19 mouse cellular contexts compared by ENCODE assay signal in genomic region chr5:75943301-75943700, GRCm38 (mm10). TPM values are rescaled to one million over a fixed set of nuclear protein-coding genes. Genes with fewer than 3 reads are reported as not detected.
DNase-seq lines count a peak whose midpoint lies in the region; ATAC-seq and TF ChIP-seq lines count a peak whose summit lies in the region.
"Had no signal": no experiment of that assay in that cellular context is flagged by ENCODE, and none has a peak within 500 bp of the region (broad histone marks: within the 10 kb centered on the region; RNA-seq: fewer than 3 reads in every experiment).

No protein-coding gene starts in this region.

- H3K27ac ChIP-seq in heart, adult 2 months = peak overlapping the region; percentile 80; the same call in 1 of the 2 replicates
- no peak overlapping the region for H3K27ac ChIP-seq in midbrain, embryonic 11.5 days (ENCODE audit: low read depth, low read length)
- H3K27ac ChIP-seq in midbrain, embryonic 10.5 days (replicated peaks) = no peak overlapping the region
- H3K27ac ChIP-seq in forebrain, embryonic 10.5 days = no peak overlapping the region
- H3K27ac ChIP-seq: embryonic facial prominence, embryonic 10.5 days; embryonic facial prominence, embryonic 12.5 days; forebrain, embryonic 12.5 days had no signal

- ATAC-seq in midbrain, embryonic 11.5 days (ENCODE audit: low FRiP score) = no peak
- ATAC-seq: forebrain, embryonic 14.5 days; forebrain, embryonic 16.5 days had no signal

- H3K9ac ChIP-seq in heart, adult 2 months (ENCODE audit: low read depth, low read length) = no peak overlapping the region
- H3K9ac ChIP-seq in midbrain, embryonic 11.5 days (ENCODE audit: low read length) = no peak overlapping the region
- H3K9ac ChIP-seq: embryonic facial prominence, embryonic 12.5 days; forebrain, embryonic 12.5 days had no signal

- H3K4me3 ChIP-seq in heart, adult 2 months = no peak overlapping the region
- no peak overlapping the region for H3K4me3 ChIP-seq in midbrain, embryonic 11.5 days (ENCODE audit: low read depth, low read length)
- no peak overlapping the region for H3K4me3 ChIP-seq in midbrain, embryonic 10.5 days
- no peak overlapping the region for H3K4me3 ChIP-seq in forebrain, embryonic 10.5 days
- H3K4me3 ChIP-seq: embryonic facial prominence, embryonic 10.5 days; embryonic facial prominence, embryonic 12.5 days; forebrain, embryonic 12.5 days had no signal

- H3K79me2 ChIP-seq in heart, adult 2 months (replicated peaks; ENCODE audit: control insufficient read depth, insufficient read depth, low read length) = no peaks in the 10 kb centered on the region

- no peak for TF ChIP-seq CTCF in heart, adult 2 months (IDR thresholded peaks at IDR 0.05)

- H3K9me3 ChIP-seq in midbrain, embryonic 11.5 days (ENCODE audit: control insufficient read depth, low read length) = no peaks in the 10 kb centered on the region
- no peaks in the 10 kb centered on the region for H3K9me3 ChIP-seq in midbrain, embryonic 10.5 days (replicated peaks)
- no peaks in the 10 kb centered on the region for H3K9me3 ChIP-seq in forebrain, embryonic 10.5 days
- H3K9me3 ChIP-seq: embryonic facial prominence, embryonic 10.5 days; embryonic facial prominence, embryonic 12.5 days; forebrain, embryonic 12.5 days had no signal

- no peak for TF ChIP-seq POLR2A in heart, adult 2 months (IDR thresholded peaks at IDR 0.05; ENCODE audit: insufficient read depth, low read depth, low read length)

- no peaks in the 10 kb centered on the region for H3K27me3 ChIP-seq in heart, adult 2 months (ENCODE audit: control insufficient read depth, insufficient read depth, low read length)
- no peaks in the 10 kb centered on the region for H3K27me3 ChIP-seq in midbrain, embryonic 11.5 days (ENCODE audit: control insufficient read depth, insufficient read depth, low read length)
- peaks cover 60% of the 10 kb centered on the region for H3K27me3 ChIP-seq in midbrain, embryonic 10.5 days (ENCODE audit: low read depth, poor library complexity, severe bottlenecking)
- no peaks in the 10 kb centered on the region for H3K27me3 ChIP-seq in forebrain, embryonic 10.5 days (ENCODE audit: poor library complexity, severe bottlenecking)
- H3K27me3 ChIP-seq: embryonic facial prominence, embryonic 12.5 days; forebrain, embryonic 12.5 days had no signal

- no peak for TF ChIP-seq EP300 in heart, adult 2 months (IDR thresholded peaks at IDR 0.05; ENCODE audit: insufficient read depth, low read depth, low read length)

- no peak for DNase-seq in heart, adult 2 months
- DNase-seq in heart, adult 18-20 months = no peak
- peak; percentile 72 for DNase-seq in midbrain, embryonic 11.5 days (ENCODE audit: low spot score, missing footprints)
- DNase-seq in midbrain, embryonic 10.5 days (ENCODE audit: low spot score) = no peak
- no peak for DNase-seq in forebrain, embryonic 10.5 days (ENCODE audit: extremely low spot score, low spot score)
- DNase-seq: adrenal gland, adult 2 months; adrenal gland, postnatal 10 days; adrenal gland, postnatal 25 days; cerebellum, adult 11-12 months; cerebellum, adult 2 months; cerebellum, adult 9-10 months; cerebellum, postnatal 10 days; cerebellum, postnatal 25 days had no signal

- H3K4me1 ChIP-seq in heart, adult 2 months (ENCODE audit: control insufficient read depth, insufficient read depth, low read length) = peaks cover 31% of the 10 kb centered on the region
- H3K4me1 ChIP-seq in midbrain, embryonic 11.5 days (ENCODE audit: control insufficient read depth, insufficient read depth, low read length) = peaks cover 10% of the 10 kb centered on the region
- peaks cover 35% of the 10 kb centered on the region for H3K4me1 ChIP-seq in midbrain, embryonic 10.5 days
- H3K4me1 ChIP-seq in forebrain, embryonic 10.5 days = peaks cover 28% of the 10 kb centered on the region

- 92% methylated on average over 6 of the region's 6 CpGs for WGBS in heart, adult 2 months
- WGBS in midbrain, embryonic 11.5 days = 95% methylated on average over 6 of the region's 6 CpGs
- 96% methylated on average over 6 of the region's 6 CpGs for WGBS in midbrain, embryonic 10.5 days
- WGBS in forebrain, embryonic 10.5 days = 93% methylated on average over 6 of the region's 6 CpGs

- no peak overlapping the region for H3K4me2 ChIP-seq in midbrain, embryonic 11.5 days
- H3K4me2 ChIP-seq: embryonic facial prominence, embryonic 12.5 days; forebrain, embryonic 12.5 days had no signal

- H3K36me3 ChIP-seq in heart, adult 2 months (ENCODE audit: control insufficient read depth, insufficient read depth, low read length) = peaks cover 76% of the 10 kb centered on the region
- no peaks in the 10 kb centered on the region for H3K36me3 ChIP-seq in midbrain, embryonic 11.5 days (ENCODE audit: control insufficient read depth, insufficient read depth, low read length)
- peaks cover 6% of the 10 kb centered on the region for H3K36me3 ChIP-seq in midbrain, embryonic 10.5 days
- no peaks in the 10 kb centered on the region for H3K36me3 ChIP-seq in forebrain, embryonic 10.5 days (replicated peaks)
- H3K36me3 ChIP-seq: embryonic facial prominence, embryonic 10.5 days; embryonic facial prominence, embryonic 12.5 days; forebrain, embryonic 12.5 days had no signal

- intact Hi-C loops in heart, adult 2 months (cut with DNase I) = loop anchor here (10.0 kb wide), 1 partner anchor 172 kb away; no protein-coding TSS in a partner anchor

RNA-seq across cellular contexts. Expression of gene Kdr, which starts 35.0 kb away (rescaled TPM):
- total RNA-seq in heart, adult 2 months (2021) = 10 to 100 TPM; 70.7 to 78.2 TPM
- 38.3 and 73.9 TPM in 2 replicates for polyA plus RNA-seq in heart, adult 2 months (2012; rRNA removed)
- 10 to 100 TPM; 48.5 to 69.9 TPM for total RNA-seq in heart, adult 18-20 months (2021)
- polyA plus RNA-seq in midbrain, embryonic 11.5 days (2014; fragmentation: Nextera tagmentation; extraction: Ambion mirVana) = 24.5 and 28.1 TPM in 2 replicates
- 26.2 and 29.2 TPM in 2 replicates for polyA plus RNA-seq in midbrain, embryonic 10.5 days (2016; fragmentation: Nextera tagmentation; extraction: Ambion mirVana)
- polyA plus RNA-seq in forebrain, embryonic 10.5 days (2016; fragmentation: Nextera tagmentation; extraction: Ambion mirVana) = 24.3 and 25.9 TPM in 2 replicates
- total RNA-seq: MEL had no signal
